Mouse (Mus musculus) cortical plate, adult 2 months (tissue): Measurements from ENCODE around the gene Golga4.

ENCODE experiments used
- CTCF ChIP-seq: fragments of 200-500 bp; IDR thresholded peaks from 2 replicates; pipeline ENCODE4 v1.5.1; 2011; ENCODE audit warnings: mild to moderate bottlenecking, control low read depth, low read length; ENCODE audit not compliant: insufficient read depth; ENCODE audit errors: extremely low read depth
- POLR2A ChIP-seq: fragments of 200-500 bp; IDR thresholded peaks from 2 replicates; pipeline ENCODE4 v1.6.1; 2011; ENCODE audit warnings: mild to moderate bottlenecking, low read length, control low read depth; ENCODE audit not compliant: insufficient read depth; ENCODE audit errors: extremely low read depth

GRCm38 (mm10) chr9:118517619-118518018 is 11.6 kb downstream of the Golga4 start:
- TF ChIP-seq POLR2A (no peak), CTCF (no peak)
